Mouse (Mus musculus) CH12.LX (cell line): ENCODE results near the gene Usb1.

ENCODE experiments used
- CTCF ChIP-seq, 2 experiments: IDR thresholded peaks in 1 of 2; conservative IDR thresholded peaks in 1 of 2; 2 replicates each; pipeline ENCODE4 v1.5.1; 2011 to 2012; ENCODE audit warnings: low read depth in 2 of 2, low read length in 2 of 2, improper control_type of control experiment in 1 of 2, inconsistent platforms in 1 of 2, mild to moderate bottlenecking in 1 of 2, moderate library complexity in 1 of 2
- ELF1 ChIP-seq: IDR thresholded peaks from 2 replicates; pipeline ENCODE4 v1.6.1; 2014; ENCODE audit warnings: low read depth, mild to moderate bottlenecking, inconsistent platforms, low read length, improper control_type of control experiment
- HCFC1 ChIP-seq: IDR thresholded peaks from 2 replicates; pipeline ENCODE4 v1.6.1; 2012; ENCODE audit warnings: low read depth, mild to moderate bottlenecking, inconsistent platforms, low read length, improper control_type of control experiment

GRCm38 (mm10) chr8:95336363-95336762 is 4.3 kb downstream of the Usb1 start:
- TF ChIP-seq CTCF (conservative IDR thresholded peaks at IDR 0.05 in 1 of 2, IDR thresholded peaks at IDR 0.05 in 1 of 2; ENCODE audit: low read depth in 2 of 2, low read length in 2 of 2) (no peak), ELF1 (no peak), HCFC1 (no peak)
